Mouse (Mus musculus) midbrain, embryonic 16.5 days (tissue): ENCODE measurements at regions not wholly inside any gene's neighbourhood (a gene's known extent, or its start where the extent isn't known, plus 50 kb on each side); places are given as distances from the start of the nearest gene placed in this dataset.

Source experiments
- ATAC-seq: fragments of 200-750 bp; cut with Nextera tagmentation; 2 replicates; pipeline ENCODE4 v1.8.0; 2017; ENCODE audit warnings: moderate TSS enrichment
- H3K27ac ChIP-seq: fragments of 300-500 bp; sonication (generic); 2 replicates; pipeline ENCODE4 v1.5.1; 2014; ENCODE audit warnings: mild to moderate bottlenecking, low read length, mixed read lengths
- H3K27me3 ChIP-seq: fragments of 300-500 bp; sonication (generic); 2 replicates; pipeline ENCODE4 v1.6.1; 2014; ENCODE audit warnings: low read depth, low read length, mixed read lengths; ENCODE audit not compliant: control insufficient read depth, insufficient read depth
- H3K36me3 ChIP-seq: fragments of 300-500 bp; sonication (generic); 2 replicates; pipeline ENCODE4 v1.6.1; 2014; ENCODE audit warnings: mild to moderate bottlenecking, low read length, moderate library complexity, mixed read lengths; ENCODE audit not compliant: control insufficient read depth, insufficient read depth
- H3K4me1 ChIP-seq: fragments of 300-500 bp; sonication (generic); 2 replicates; pipeline ENCODE4 v1.6.1; 2014; ENCODE audit warnings: mild to moderate bottlenecking, low read length, mixed read lengths; ENCODE audit not compliant: control insufficient read depth, insufficient read depth
- H3K4me2 ChIP-seq: fragments of 300-500 bp; sonication (generic); 2 replicates; pipeline ENCODE4 v1.6.1; 2014; ENCODE audit warnings: mild to moderate bottlenecking, low read length, mixed read lengths
- H3K4me3 ChIP-seq: fragments of 300-500 bp; sonication (generic); 2 replicates; pipeline ENCODE4 v1.5.1; 2014; ENCODE audit warnings: low read depth, mild to moderate bottlenecking, low read length, moderate library complexity, mixed read lengths
- H3K9ac ChIP-seq: fragments of 300-500 bp; sonication (generic); 2 replicates; pipeline ENCODE4 v1.6.1; 2014; ENCODE audit warnings: low read depth, low read length, mixed read lengths
- H3K9me3 ChIP-seq: fragments of 300-500 bp; sonication (generic); replicated peaks from 2 replicates; pipeline ENCODE4 v1.6.1; 2014; ENCODE audit warnings: mild to moderate bottlenecking, low read length, mixed read lengths; ENCODE audit not compliant: control insufficient read depth, poor library complexity, severe bottlenecking
- WGBS: fragments of 180-500 bp; shearing (Covaris S2); extraction: QIAGEN DNeasy Blood & Tissue Kit; methylation state at CpG from one replicate; pipeline ENCODE4 v1.1.7; 2014; 5-methylcytosine and 5-hydroxymethylcytosine counted together

DNA sequence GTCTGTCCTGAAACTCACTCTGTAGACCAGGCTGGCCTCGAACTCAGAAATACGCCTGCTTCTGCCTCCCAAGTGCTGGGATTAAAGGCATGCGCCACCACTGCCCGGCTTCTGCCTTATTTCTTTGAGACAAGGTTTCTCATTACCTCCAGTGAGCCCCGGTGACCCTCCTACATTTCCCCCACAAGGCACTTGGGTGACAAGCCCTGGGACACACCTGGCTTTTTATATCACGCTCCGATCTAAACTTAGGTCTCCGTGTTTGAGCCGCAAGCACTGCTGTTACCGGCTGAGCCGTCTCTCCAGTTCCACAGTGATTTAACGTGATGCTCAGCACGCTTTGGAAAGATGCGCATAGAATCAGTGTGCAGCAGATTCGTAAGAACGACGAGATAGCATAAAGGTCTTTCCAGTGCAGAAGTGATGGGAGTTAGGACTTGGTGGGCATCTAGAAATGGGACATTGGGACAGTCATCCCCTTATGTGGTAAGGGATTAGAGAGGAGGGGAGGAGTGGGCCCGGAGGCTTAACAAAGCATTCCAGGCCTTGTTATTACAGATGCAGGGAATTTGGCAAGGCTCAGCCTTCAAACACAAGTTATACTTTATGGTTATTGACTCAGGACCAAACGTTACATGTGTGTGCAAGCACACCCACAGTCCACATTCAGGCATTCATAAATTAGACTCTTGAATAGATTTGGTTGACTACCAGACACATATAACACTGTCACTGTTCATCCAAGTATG is 56.9 kb upstream of the Slc38a4 start:
- 89% methylated on average over 19 of the region's 19 CpGs for WGBS
- H3K4me3 ChIP-seq = no peak overlapping the region
- no peak overlapping the region for H3K4me2 ChIP-seq
- H3K27ac ChIP-seq = no peak overlapping the region
- no peak for ATAC-seq
- no peaks in the 10 kb centered on the region for H3K4me1 ChIP-seq
- H3K27me3 ChIP-seq = no peaks in the 10 kb centered on the region
- H3K9me3 ChIP-seq = peaks cover 3% of the 10 kb centered on the region; the same call in 1 of the 2 replicates
- no peak overlapping the region for H3K9ac ChIP-seq
- H3K36me3 ChIP-seq = no peaks in the 10 kb centered on the region

DNA sequence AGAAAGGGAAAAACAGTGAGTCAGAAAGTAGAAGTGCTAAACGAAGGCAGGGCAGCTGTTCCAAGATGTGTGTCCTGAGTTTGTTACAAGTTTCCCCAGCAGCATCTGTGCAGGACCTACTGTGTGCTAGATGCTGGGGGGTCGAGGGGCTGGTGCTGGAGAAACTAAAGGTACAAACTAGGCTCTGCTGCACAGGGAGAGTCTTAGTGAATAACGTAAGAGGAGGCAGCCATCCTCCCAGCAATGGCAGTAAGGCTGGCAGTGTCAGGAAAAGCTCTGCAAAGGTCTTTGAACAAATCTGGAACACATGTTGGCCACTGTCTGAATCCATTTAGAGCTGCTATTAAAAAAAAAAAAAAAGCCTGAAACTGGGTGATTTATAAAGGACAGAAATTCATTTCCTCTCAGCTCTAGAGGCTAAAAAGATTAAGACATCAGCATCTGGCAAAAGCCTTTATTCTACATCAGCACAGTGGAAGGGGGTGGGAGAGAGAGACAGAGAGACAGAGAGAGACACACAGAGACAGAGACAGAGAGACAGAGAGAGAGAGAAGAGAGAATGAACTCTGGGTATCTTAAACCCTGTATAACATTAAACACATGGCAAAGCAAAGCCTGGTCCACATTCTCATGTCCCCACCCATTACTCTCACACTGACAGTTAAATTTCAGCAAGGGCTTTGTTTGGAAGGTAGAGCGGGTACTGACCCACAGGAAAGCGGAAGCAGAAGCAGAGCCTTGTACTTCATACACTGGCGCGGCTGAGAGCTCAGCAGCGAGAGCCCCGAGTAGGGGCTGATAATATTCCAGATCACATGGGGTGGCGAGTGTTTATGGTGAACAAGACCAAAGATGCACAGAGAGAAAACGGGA is 55.8 kb upstream of the Slc38a4 start:
- Histone ChIP-seq H3K4me2 (no peak overlapping the region), H3K4me1 (no peaks in the 10 kb centered on the region), H3K9ac (no peak overlapping the region), H3K4me3 (no peak overlapping the region), H3K36me3 (no peaks in the 10 kb centered on the region), H3K9me3 (peaks cover 3% of the 10 kb centered on the region; the same call in 1 of the 2 replicates), H3K27me3 (no peaks in the 10 kb centered on the region), H3K27ac (no peak overlapping the region)
- no peak for ATAC-seq
- WGBS = 79% methylated on average over 11 of the region's 11 CpGs

DNA sequence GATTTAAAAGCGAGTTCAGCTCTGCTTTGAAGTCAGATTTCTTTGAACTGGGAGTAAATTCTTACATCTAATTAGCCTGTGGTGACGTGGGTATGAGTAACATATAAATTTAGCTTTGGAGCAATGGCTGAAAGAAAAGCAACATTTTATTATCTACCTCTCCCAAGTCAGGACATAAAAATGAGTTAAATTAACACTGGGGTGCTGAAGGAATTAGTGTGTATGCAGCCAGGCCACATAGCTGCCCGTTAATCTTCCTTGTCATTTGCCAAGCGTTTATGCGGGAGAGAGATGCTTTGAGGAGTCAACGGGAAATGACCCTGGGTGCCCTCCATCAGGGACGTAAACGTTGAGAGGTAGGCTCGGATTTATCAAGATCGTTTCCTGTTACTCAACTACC is 52.0 kb upstream of the Slc38a4 start:
- Histone ChIP-seq H3K4me3 (no peak overlapping the region), H3K27me3 (no peaks in the 10 kb centered on the region), H3K9ac (no peak overlapping the region), H3K4me2 (no peak overlapping the region), H3K27ac (no peak overlapping the region), H3K36me3 (no peaks in the 10 kb centered on the region), H3K4me1 (no peaks in the 10 kb centered on the region), H3K9me3 (peaks cover 3% of the 10 kb centered on the region; the same call in 1 of the 2 replicates)
- ATAC-seq = no peak
- 51% methylated on average over 10 of the region's 10 CpGs for WGBS

DNA sequence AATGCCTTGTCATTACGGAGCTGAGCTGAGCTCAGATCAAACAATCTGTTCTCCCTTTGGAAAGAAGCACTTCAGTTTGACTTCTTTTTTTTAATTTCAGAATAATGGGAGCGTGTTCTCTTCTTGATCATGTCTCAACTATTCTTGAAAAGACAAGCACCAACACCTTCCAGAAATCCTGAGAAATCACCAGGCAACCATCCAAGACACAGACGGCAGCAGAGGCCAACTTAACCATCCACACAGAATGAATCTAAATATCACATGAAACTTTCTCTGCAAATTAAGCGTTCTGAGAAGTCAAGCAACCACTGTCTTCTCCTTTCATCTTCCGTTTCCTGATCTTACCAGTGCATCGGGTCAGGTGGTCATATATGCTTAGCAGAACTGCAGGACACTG is 50.8 kb upstream of the Slc38a4 start:
- Histone ChIP-seq H3K9me3 (peaks cover 3% of the 10 kb centered on the region; the same call in 1 of the 2 replicates), H3K27me3 (no peaks in the 10 kb centered on the region), H3K4me3 (no peak overlapping the region), H3K4me1 (no peaks in the 10 kb centered on the region), H3K36me3 (no peaks in the 10 kb centered on the region), H3K9ac (no peak overlapping the region), H3K27ac (no peak overlapping the region), H3K4me2 (no peak overlapping the region)
- 81% methylated on average over 6 of the region's 6 CpGs for WGBS
- no peak for ATAC-seq
